Mouse (Mus musculus): ENCODE data around the gene Vopp1.

The Vopp1 gene

DNA sequence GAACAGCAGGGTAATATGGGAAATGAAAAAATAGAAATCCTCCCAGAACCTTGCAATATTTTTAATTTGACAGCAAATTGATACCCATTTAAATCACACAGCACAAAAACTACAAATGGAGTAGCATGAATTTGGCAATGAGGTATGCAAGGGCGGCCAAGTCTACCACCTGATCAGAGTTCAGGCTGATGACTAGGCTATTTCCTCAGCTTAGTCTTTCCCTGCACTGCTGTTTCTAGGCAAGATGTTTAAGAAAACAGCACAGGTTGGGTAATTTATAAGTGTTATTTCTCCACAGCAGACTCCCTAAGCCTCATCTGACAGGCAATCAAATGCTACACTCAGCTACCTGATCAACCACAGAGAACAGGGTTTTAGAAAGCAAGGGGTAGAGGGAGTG lies 40.7 kb downstream of the Vopp1 start:
- no peak for DNase-seq (ENCODE audit: low spot score in 2 of 2)

DNA sequence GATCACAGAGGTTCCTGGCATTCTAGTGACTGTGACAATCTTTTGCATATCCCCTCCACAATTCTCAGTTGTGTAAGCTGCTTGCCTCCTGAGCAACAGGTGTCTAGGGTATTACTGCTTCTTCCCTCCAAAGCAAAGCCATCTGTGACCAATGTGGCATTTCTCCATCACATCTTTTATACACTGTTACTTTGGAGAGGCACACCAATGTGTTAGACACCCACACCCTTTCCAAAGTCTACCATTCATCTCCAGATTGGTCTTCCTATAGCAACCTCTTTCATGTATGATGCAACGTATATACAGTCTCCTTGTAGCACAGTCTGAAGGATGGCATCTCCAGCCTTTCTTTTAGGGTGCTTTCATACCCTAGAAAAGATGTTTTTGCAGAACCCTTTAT lies 42.3 kb downstream of the Vopp1 start:
- DNase-seq (ENCODE audit: low spot score in 2 of 2) = peak in 1 of 2 experiments; percentile 26

DNA sequence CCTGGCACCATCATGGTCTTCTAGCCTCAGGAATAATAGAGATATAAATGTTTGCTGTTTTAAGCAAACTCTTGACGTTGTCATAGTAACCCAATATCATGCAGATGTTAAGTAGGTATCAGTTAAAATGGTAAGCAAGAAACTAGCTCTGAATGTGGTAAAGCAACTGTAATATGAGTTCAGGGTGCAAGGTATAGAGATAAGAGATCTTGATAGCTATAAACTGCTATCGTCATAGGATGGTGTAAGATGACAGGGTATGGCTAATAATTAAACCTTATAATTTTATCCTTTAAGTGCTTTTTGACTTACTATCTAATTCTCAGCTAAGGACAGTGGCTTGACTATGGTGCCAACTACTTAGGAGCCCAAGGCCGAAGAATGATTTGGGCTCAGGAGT lies 44.6 kb downstream of the Vopp1 start:
- no peak for DNase-seq (ENCODE audit: low spot score in 2 of 2)

DNA sequence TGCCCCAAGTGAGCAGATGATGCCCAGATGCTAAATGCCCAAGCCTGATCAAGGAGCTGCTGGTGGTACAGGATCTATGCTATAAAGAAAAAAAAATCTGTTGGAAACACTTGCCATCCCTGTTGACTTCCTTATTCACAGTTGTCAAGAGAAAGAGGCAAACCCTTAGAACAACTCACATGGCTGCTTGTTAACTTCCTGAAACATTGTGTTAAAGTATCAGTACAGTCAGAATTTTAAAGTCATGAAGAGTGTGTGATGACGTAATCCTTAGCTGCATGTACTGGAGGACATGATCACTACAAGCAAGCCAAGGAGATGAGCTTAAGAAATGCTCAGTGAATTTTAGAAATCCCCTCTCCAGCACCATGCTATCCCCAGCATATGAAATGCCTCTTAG lies 51.2 kb downstream of the Vopp1 start:
- no peak for DNase-seq (ENCODE audit: low spot score in 2 of 2)

DNA sequence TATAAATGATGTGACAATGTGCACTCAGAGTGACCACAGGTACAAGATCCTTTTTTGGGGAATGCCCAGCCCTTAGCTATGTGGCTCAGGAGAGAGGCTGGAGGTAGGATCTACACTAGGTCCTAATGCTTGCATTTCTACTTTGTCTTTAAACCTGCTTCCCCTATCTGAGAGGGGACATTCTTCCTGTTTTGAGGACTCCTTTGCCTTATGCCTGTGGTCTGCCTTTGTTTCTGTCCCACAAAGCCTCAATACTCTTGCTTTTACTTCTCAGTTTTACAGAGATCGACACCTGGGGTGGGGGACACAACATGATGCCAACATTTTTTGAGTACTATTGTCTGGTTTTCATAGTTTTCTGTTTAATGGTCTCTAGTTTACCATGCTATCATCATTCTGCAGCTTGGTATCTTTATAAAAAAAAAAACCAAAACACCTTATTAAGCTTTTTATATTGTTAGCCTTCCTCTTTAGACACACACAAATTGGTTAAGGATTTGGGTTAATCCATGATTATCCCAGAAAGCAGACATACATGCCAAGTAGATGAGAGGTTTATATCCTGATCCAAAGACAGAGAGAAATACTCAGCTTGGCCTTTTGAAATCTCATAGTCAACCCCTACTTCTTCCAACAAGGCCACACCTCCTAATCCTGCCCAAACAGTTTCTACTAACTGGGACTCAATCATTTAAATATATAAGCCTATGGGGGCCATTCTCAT lies 54.3 kb downstream of the Vopp1 start:
- DNase-seq (ENCODE audit: low spot score in 2 of 2) = no peak

DNA sequence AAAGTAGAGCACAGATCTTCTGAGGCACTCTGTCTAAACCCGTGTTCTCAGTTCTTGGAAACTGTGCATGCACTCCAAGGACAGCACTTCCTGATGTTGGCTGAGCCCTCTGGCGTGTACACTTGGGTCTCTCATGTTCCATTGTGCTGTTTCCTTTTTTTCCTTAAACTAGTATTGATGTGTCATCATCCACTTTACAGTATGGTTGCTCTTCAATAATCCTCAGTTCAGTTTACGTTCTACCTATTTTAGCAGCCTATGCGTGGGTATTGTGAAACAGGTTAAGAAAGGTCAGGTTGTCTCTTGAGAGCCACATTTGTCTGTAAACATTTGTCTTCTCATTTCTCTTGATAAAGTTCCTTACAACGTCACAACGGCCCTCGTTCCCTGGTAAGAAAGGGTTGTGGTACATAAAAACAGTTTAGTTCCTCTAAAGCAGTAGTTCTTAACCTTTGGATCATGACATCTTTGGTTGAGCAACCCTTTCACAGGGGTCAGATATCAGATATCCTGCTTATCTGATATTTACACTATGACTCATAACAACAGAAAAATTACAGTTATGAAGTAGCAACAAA lies 55.9 kb downstream of the Vopp1 start:
- no peak for DNase-seq (ENCODE audit: low spot score in 2 of 2)

DNA sequence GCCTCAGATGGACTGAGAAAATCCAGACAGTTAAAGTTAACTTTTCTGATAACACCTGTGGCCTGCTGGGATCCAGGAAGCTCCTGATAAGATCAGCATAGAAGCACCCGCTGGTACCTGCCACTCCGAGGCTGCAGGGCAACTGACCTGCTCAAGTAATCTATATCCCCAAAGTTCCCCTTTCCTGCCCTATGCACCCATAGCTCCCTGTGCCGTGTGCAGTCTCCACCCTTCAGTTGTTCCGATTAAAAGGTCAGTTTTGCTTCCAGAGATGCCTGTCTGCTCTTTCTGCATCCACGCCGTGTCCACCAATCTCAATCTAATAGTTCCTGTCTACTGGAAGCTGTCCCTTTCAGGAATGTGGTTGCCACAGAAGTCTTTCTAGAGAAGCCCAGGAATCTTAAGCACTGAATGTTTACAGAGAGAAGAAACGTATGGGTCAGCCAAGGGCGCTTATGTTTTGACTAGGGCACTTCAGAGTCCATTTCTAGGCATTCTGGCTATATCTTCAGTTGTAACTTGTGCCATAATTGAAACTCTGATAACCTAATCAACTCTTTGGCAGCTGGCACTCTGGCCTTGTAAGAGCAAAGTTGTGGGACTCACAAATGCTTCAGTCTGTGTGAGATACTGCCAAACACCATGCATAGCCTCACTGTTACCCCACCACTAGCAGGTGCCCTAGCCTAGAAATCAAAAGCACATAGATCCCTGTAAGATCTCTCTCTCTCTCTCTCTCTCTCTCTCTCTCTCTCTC lies 57.7 kb downstream of the Vopp1 start:
- DNase-seq (ENCODE audit: low spot score in 2 of 2) = no peak

DNA sequence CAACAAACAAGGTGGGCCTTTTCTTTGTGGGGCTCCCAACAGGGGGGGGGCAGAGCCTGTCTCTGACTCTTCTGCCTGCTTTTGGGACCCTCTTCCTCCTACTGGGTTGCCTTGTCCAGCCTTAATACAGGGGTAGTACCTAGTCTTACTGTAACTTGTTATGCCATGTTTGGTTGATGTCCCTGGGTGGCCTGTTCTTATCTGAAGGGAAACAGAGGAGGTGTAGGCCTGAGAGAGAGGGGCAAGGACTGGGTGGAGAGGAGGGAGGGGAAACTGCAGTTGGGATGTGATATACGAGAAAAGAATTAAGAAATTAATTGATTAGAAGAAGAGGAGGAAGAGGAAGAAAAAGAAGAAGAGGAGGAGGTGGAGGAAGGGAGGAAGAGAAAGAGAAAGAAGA lies 58.7 kb downstream of the Vopp1 start:
- no peak for DNase-seq (ENCODE audit: low spot score in 2 of 2)

DNA sequence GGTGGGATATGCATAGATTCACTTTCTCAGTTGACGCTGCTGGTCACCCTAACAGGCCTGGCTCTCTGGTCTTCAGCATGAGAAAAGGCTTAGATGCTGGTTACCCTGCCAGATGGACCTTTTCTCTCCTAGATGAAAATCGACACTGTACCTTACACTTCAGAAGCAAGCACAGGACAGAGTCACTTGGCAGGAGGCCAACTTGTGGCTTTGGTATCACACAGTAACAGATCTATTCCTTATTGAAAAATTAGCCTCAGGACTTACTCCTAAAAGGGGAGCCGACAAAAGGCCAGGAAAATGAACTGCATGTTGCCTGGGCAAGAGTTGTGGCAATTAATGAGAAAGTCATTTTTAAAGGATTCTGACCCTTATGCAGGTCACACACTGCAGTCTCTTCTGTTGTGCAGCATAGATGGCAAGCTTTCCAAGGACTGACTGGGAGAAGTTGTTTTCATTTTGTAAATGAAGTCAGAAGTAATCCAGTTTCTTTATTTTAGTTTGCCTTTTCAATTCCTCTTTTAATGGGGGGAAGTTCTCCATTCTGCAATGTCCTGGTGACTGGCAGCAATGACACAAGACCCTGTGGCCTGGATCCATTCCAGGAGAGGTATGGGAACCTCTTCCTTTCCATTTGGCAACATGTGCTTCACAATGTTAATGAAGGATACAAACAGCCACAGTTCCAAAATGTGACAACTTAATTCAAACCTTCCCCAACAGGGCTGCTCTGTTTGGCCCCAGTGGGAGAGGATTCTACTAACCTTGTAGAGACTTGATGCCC lies 59.7 kb downstream of the Vopp1 start:
- no peak for DNase-seq (ENCODE audit: low spot score in 2 of 2)

DNA sequence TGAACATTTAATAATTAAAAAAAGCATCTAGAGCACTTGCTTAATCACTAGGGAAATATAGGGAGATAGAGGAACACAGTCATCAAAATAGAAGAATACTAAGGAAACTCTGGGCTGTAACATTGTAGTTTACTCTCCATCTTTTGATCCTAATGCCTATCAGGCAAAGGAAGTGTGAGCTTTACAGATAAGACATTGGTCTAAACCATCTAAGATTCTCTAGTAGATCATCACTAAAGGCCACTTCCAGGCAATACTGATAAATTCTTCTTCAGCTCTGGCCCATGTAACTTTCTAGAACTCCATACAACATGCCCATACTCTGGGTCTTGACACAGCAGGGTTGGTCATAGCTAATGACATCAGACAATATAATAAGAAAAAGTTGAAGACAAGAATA lies 61.9 kb downstream of the Vopp1 start:
- DNase-seq (ENCODE audit: low spot score in 2 of 2) = no peak

DNA sequence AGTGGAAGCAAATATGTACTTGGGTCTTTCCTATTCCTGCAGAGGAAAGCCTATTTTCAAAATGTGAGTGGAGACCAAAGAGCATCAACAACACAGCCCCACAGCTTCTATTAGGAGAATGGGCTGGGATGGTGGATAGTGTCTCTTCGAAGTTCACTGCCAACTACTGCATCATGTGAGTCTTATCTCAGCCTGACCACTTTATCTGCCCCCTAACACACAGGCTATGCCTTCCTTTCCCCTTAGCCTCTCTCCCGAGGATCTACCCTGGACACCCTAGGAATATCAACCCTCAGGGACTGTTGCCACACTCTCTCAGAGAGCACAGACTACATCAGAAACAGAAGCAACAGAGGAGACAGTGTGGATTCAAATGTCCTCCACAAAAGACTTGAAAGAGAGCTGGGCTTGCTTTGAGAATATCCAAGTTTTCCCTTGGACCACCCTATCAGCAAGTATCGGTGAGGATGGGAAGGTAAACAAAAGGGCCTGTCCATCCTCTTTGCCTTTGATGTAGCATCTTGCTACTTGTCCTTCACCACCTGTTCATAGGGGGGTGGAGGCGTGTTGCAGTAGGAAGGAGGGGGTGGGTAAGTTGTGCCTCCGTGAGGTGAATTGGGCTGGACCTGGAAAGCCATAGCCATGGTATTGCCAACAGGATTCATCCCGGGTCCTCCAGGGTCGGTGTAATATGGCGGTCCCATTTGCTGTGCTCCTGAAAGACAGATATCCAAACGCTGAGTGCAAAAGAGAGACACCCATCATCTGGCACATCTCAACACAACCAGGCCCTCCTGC lies 70.8 kb downstream of the Vopp1 start:
- DNase-seq (ENCODE audit: low spot score in 2 of 2) = no peak

DNA sequence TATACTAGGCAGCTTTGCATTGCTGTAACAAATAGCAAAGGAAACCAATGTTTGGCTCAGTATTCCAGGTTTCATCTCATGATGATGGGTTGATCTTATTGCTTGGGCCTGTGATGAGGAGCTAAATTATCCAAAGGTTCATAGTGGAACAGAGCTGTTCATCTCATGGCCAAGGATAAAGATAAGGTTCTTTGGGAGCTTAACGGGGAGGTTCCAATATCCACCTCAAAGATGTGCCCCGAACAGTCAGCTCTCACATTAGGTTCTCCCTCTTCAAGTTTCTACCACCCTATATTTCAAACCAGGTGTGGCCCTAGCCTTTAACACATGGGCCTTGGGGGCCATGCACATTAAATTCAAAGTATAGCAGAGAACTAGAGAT lies 79.2 kb downstream of the Vopp1 start:
- no peak for DNase-seq (ENCODE audit: low spot score in 2 of 2)

DNA sequence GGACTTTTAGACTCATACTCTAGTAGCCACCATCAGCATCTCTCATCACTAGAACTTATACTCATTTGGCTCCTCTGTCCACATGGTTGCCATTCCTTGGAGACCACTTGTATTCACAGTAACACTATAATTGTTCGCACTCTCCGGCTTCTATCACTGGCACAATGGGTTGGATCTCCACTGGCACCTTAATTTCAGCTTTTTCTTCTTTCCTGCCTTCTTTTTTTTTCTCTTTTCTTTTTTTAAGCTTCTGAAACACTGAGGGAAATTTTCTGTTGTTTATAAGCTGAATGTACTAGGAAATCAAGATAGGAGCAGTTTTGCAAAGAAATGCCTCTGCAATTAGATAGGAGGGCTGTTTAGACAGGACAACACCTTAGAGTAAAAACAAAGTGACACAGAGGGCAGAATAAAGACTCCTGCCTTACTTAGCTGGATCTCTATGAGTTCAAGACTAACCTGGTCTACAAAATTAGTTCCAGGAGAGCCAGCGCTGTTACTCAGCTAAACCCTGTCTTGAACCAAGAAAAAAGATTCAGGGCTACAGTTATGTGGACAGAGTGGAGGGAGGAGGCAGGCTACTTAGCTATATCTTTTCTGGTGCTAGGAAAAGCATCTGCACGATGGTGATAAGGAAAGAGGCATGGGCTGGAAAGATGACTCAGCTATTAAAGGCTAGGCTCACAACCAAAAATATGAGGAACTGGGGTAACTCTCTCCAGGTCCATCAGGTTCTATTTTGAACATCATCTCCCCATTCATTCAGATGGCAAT lies 79.8 kb downstream of the Vopp1 start:
- DNase-seq (ENCODE audit: low spot score in 2 of 2) = no peak

DNA sequence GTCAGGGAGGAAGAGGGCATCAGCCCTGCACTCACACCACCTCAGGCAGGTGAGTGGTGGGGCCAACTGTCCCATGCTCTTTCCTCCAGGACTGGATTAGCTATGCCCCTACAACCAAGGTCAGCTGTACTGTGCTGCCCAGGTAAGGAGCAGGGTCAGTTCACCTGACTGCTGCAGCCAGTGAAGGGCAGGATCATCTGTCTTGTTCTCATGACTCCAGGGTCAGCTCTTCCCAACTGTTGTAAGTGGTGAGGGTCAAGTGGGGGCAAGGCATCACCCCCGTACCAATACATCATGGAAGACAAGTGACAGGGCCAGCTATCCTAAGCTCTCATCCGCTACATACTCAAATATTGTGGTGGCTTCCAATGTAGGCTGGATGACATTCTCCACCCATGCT lies 80.8 kb downstream of the Vopp1 start:
- no peak for DNase-seq (ENCODE audit: low spot score in 2 of 2)

DNA sequence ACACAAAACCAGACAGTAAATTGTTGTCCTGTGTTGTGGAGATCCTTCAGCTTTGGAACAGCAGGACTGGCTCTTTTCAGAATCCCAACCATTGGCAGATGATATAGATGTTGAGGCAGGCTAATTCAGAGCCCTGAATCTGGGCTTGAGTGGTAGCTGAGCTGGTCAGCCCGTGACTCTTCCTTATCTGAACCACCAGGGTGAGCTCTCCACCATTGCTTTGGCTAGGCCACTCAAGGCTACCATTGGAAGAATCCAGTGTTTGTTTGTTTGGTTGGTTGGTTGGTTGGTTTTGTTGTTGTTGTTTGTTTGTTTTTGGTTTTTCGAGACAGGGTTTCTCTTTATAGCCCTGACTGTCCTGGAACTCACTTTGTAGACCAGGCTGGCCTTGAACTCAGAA lies 81.6 kb downstream of the Vopp1 start:
- DNase-seq (ENCODE audit: low spot score in 2 of 2) = no peak

DNA sequence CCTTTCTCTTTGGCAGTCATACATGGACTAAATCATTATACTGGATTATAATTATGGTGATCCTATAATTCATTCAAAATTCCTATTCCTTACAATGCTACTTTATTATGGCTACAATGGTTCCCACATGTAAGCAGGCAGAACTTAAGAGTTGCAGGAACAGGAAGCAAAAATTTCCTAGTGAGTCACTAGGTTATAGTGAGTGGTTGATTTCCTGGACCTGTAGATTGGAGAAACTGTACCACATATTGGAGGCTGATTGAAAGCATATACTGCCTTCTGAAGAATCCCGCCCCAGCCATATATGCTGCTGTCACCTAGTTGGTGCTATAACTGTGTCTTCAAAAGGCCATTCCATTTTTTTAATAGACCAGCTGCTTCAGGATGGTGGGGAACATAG lies 82.2 kb downstream of the Vopp1 start:
- no peak for DNase-seq (ENCODE audit: low spot score in 2 of 2)

DNA sequence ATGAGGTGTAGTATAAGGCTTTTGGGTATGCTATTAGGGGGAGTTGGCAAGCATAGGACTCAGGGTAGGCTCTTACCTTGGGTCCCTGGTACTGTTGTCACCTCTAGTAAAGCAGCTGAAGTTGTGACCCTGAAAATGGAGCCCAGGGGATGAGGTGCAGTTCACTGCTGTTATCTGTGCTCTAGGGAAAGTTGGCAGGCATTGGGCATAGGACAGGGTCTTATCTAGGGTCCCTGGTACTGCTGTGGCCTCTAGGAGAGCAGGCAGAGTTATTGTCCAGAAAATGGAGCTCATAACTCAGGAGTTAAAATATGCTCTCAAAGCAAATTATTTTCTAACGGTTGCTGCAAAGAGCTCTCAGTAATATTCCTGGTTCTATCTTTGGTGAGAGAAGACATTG lies 103.6 kb downstream of the Vopp1 start:
- no peak for DNase-seq (ENCODE audit: low spot score in 2 of 2)

DNA sequence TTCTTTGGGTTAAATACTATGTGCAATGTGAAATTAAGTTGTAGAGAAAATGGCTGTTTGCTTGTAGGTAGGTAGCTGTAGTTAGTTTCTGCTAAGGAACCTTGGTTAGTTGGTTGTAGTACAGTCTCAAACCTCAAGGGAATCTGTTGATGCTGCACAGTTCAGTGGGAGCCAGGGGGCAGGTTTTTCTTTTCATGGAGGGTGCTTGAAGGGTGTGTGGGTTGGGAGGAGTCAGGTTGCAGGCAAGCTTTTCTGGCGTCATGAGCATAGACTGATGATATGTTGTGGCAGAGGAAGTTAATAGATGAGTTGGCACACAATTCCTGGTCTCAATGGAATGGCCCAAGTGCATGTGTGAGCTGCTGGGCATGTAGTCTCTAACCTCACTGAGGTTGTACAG lies 113.2 kb downstream of the Vopp1 start:
- DNase-seq (ENCODE audit: low spot score in 2 of 2) = no peak

DNA sequence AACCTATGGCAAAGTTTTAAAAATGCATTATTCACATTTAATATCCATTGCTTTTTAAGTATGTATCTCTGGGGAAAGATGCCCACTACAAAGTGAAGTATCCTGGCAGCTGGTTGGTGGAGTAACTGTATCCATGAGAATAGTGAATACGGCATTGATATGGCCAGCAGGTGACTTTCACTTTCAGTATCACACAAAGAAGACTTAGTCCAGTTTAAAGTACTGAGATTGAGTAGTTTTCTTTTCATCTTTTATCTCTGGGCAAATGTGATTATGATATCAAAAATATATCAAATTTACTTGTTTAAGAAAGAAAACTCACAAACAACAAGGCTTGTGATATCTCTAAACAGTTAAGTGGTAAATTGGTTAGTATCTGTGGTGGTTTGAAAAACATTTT lies 118.2 kb downstream of the Vopp1 start:
- no peak for DNase-seq (ENCODE audit: low spot score in 2 of 2)

DNA sequence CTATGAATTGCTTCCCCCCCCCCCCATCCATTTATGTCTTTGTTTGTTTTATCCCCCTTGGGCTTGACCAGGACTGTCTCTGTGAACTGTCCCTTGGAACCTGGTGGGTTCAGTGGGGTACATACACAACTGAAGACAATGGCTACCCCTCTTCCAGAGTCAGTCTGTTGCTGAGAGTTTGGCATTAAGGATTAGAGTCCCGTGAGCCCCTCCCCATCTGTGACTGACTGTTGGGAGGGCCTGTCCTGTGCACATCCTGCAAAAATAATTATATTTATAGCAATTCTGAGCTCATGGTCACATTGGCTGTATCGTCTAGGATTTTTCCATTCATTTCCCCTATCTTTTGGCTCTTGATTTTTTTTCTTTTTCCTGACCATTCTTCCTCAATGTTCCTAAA lies 121.3 kb downstream of the Vopp1 start:
- no peak for DNase-seq (ENCODE audit: low spot score in 2 of 2)
